Mouse (Mus musculus): Measurements from ENCODE around the gene Hbb-y. TPM values are rescaled to one million over a fixed set of nuclear protein-coding genes. Genes with fewer than 3 reads are reported as not detected.
"Not testable (repeated sequence)": the region's sequence is repeated elsewhere in the genome, so short reads cannot be mapped to it uniquely, and the experiment has no call there.

The Hbb-y gene
- polyA plus RNA-seq, 1 experiment from 2014 or later = 6,825 TPM

- Histone ChIP-seq H3K4me3 (no peak overlapping the region), H3K27ac (no peak overlapping the region), H3K9ac (no peak overlapping the region), H3K4me1 (no peaks in the 10 kb centered on the region), H3K4me2 (replicated peaks) (no peak overlapping the region), H3K36me3 (no peaks in the 10 kb centered on the region), H3K27me3 (no peaks in the 10 kb centered on the region), H3K9me3 (no peaks in the 10 kb centered on the region)
- WGBS = 80% methylated on average over 3 of the region's 3 CpGs
- ATAC-seq (ENCODE audit: low FRiP score, low read depth) = no peak
These were observed 42.3 kb downstream of the Hbb-y start for GRCm38 (mm10) chr7:103810746-103811145.

- WGBS = 90% methylated on average over 1 of the region's 1 CpGs
- ATAC-seq (ENCODE audit: low FRiP score, low read depth) = no peak
- H3K27me3 ChIP-seq = no peaks in the 10 kb centered on the region
- no peaks in the 10 kb centered on the region for H3K9me3 ChIP-seq
- H3K4me2 ChIP-seq (replicated peaks) = no peak overlapping the region
- no peaks in the 10 kb centered on the region for H3K4me1 ChIP-seq
- no peak overlapping the region for H3K4me3 ChIP-seq
- no peak overlapping the region for H3K9ac ChIP-seq
- no peaks in the 10 kb centered on the region for H3K36me3 ChIP-seq
- no peak overlapping the region for H3K27ac ChIP-seq
These were observed 42.7 kb downstream of the Hbb-y start for GRCm38 (mm10) chr7:103810296-103810695.

DNA sequence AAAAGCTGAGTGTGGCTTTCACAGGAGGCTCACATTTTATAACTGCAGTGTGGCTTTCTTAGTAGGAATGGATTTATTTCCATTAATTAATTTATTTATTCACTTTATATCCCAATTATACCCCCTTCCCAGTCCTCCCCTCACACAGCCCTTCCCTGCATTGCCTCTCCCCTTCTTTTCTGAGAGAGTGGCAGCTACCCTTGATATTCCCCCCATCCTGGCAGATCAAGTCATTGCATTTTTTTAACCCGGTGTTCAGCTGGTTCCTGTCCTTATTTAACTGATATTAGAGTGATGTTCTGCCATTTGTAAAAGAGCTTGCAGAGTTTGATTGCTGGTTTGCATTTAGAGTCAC, 43.2 kb downstream of the Hbb-y start:
- no peak overlapping the region for H3K9ac ChIP-seq
- no peaks in the 10 kb centered on the region for H3K36me3 ChIP-seq
- no peak overlapping the region for H3K27ac ChIP-seq
- H3K4me1 ChIP-seq = no peaks in the 10 kb centered on the region
- no peaks in the 10 kb centered on the region for H3K27me3 ChIP-seq
- 64% methylated on average over 1 of the region's 1 CpGs for WGBS
- H3K9me3 ChIP-seq = no peaks in the 10 kb centered on the region
- no peak overlapping the region for H3K4me3 ChIP-seq
- no peak for ATAC-seq (ENCODE audit: low FRiP score, low read depth)
- no peak overlapping the region for H3K4me2 ChIP-seq (replicated peaks)

DNA sequence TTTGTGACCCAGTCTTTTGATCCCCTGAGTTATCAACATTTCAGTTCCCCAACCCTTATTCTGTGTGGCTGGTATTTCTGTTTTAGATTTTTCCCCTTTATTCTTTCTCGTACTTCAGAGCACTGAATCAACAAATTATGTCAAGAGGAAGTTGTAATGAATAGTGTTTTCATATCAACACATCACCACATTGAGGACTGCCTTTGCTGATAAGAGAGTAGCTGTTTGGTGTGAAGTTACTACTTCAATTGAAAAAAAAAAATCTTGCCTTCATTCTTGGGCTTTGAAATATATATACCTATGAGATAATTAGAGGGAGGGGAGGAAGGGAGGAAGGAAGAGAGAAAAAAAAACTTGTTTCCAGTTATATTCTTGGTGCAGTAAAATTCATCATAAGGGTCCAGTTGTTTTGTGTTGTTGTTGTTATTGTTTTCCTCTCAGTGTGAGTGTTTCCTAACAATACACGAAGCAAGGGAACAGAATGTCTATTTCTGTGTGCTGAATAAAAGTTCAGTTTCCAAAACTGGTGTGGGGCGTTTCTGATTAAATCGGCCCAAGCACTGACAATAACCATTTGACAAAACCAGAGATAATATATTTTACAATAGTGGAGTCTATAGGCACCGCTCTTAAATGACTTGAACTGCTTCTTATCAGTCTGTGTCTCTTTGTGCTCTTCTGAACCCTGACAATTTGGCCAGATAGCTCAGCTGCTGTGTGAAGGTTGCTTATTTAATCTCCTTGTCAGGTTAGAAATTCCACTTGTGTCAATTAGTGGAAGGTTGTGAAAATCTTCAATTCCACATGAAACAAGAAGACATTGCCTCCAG, 43.8 kb downstream of the Hbb-y start:
- ATAC-seq (ENCODE audit: low FRiP score, low read depth) = no peak
- Histone ChIP-seq H3K9ac (no peak overlapping the region), H3K4me2 (replicated peaks) (no peak overlapping the region), H3K4me3 (no peak overlapping the region), H3K4me1 (no peaks in the 10 kb centered on the region), H3K36me3 (no peaks in the 10 kb centered on the region), H3K27me3 (no peaks in the 10 kb centered on the region), H3K9me3 (no peaks in the 10 kb centered on the region), H3K27ac (no peak overlapping the region)
- WGBS = 68% methylated on average over 5 of the region's 5 CpGs

- not testable (repeated sequence) for H3K36me3 ChIP-seq; H3K4me1 ChIP-seq; H3K9me3 ChIP-seq; H3K4me2 ChIP-seq (replicated peaks); ATAC-seq (ENCODE audit: low FRiP score, low read depth); H3K27me3 ChIP-seq; H3K9ac ChIP-seq; H3K27ac ChIP-seq; H3K4me3 ChIP-seq
- WGBS = 74% methylated on average over 2 of the region's 2 CpGs
These were observed 44.9 kb downstream of the Hbb-y start for GRCm38 (mm10) chr7:103808120-103808519.

DNA sequence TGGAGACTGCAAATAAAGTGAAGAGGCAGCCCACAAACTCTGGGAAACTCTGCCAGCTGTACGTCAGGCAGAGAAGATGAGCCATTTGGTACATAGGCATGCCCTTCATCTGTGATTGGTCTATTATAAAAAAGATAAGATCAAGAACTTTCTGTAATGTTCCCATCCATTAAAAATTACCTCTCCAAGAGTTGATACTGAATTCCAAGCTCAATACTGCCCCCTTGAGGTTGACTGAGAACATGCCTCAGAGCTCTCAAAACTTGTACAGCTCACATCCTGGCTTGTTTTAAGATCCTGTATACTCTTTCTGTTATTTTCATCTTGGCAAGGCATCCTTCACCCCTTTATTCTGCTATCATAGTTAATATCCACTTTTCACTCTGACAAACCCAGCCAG, 46.2 kb downstream of the Hbb-y start:
- ATAC-seq (ENCODE audit: low FRiP score, low read depth) = no peak
- Histone ChIP-seq H3K9ac (no peak overlapping the region), H3K4me3 (no peak overlapping the region), H3K9me3 (no peaks in the 10 kb centered on the region), H3K36me3 (no peaks in the 10 kb centered on the region), H3K27ac (no peak overlapping the region), H3K27me3 (no peaks in the 10 kb centered on the region), H3K4me2 (replicated peaks) (no peak overlapping the region), H3K4me1 (no peaks in the 10 kb centered on the region)
- WGBS = 81% methylated on average over 1 of the region's 1 CpGs

Other genes starting within 250 kb of the Hbb-y start
- not detected in 2 replicates for gene Olfr620, start 240.7 kb downstream of the Hbb-y start, polyA plus RNA-seq (2015; fragmentation: Nextera tagmentation; extraction: Ambion mirVana)
- not detected in 2 replicates for gene Olfr622, start 210.5 kb downstream of the Hbb-y start, polyA plus RNA-seq (2015; fragmentation: Nextera tagmentation; extraction: Ambion mirVana)
- gene Olfr623, start 189.5 kb downstream of the Hbb-y start, polyA plus RNA-seq (2015; fragmentation: Nextera tagmentation; extraction: Ambion mirVana) = not detected in 2 replicates
- gene Olfr624, start 182.0 kb downstream of the Hbb-y start, polyA plus RNA-seq (2015; fragmentation: Nextera tagmentation; extraction: Ambion mirVana) = 0.08 TPM in 1 of 2 replicates, not detected in the other
- gene Olfr625-ps1, start 170.5 kb downstream of the Hbb-y start, polyA plus RNA-seq (2015; fragmentation: Nextera tagmentation; extraction: Ambion mirVana) = not detected in 2 replicates
- gene Olfr243, start 138.5 kb downstream of the Hbb-y start, polyA plus RNA-seq (2015; fragmentation: Nextera tagmentation; extraction: Ambion mirVana) = not detected in 2 replicates
- gene Olfr628, start 122.8 kb downstream of the Hbb-y start, polyA plus RNA-seq (2015; fragmentation: Nextera tagmentation; extraction: Ambion mirVana) = not detected in 2 replicates
- not detected in 2 replicates for gene Olfr629, start 108.3 kb downstream of the Hbb-y start, polyA plus RNA-seq (2015; fragmentation: Nextera tagmentation; extraction: Ambion mirVana)
- not detected in 2 replicates for gene Olfr630, start 95.9 kb downstream of the Hbb-y start, polyA plus RNA-seq (2015; fragmentation: Nextera tagmentation; extraction: Ambion mirVana)
- not detected in 2 replicates for gene Olfr69, start 81.6 kb downstream of the Hbb-y start, polyA plus RNA-seq (2015; fragmentation: Nextera tagmentation; extraction: Ambion mirVana)
- gene Olfr68, start 73.5 kb downstream of the Hbb-y start, polyA plus RNA-seq (2015; fragmentation: Nextera tagmentation; extraction: Ambion mirVana) = not detected in 2 replicates
- gene Olfr67, start 61.4 kb downstream of the Hbb-y start, polyA plus RNA-seq (2015; fragmentation: Nextera tagmentation; extraction: Ambion mirVana) = not detected in 2 replicates
- gene Hbb-bt, start 39.2 kb downstream of the Hbb-y start, polyA plus RNA-seq (2015; fragmentation: Nextera tagmentation; extraction: Ambion mirVana) = 1,810 and 1,860 TPM in 2 replicates
- 3,715 and 3,820 TPM in 2 replicates for gene Hbb-bs, start 25.1 kb downstream of the Hbb-y start, polyA plus RNA-seq (2015; fragmentation: Nextera tagmentation; extraction: Ambion mirVana)
- not detected in 2 replicates for gene Hbb-bh2, start 12.7 kb downstream of the Hbb-y start, polyA plus RNA-seq (2015; fragmentation: Nextera tagmentation; extraction: Ambion mirVana)
- gene Hbb-bh1, start 10.1 kb downstream of the Hbb-y start, polyA plus RNA-seq (2015; fragmentation: Nextera tagmentation; extraction: Ambion mirVana) = 61.1 and 82.5 TPM in 2 replicates
- gene Olfr66, start 33.0 kb upstream of the Hbb-y start, polyA plus RNA-seq (2015; fragmentation: Nextera tagmentation; extraction: Ambion mirVana) = not detected in 2 replicates
- gene Olfr64, start 41.3 kb upstream of the Hbb-y start, polyA plus RNA-seq (2015; fragmentation: Nextera tagmentation; extraction: Ambion mirVana) = not detected in 2 replicates
- not detected in 2 replicates for gene Olfr65, start 50.3 kb upstream of the Hbb-y start, polyA plus RNA-seq (2015; fragmentation: Nextera tagmentation; extraction: Ambion mirVana)
- not detected in 2 replicates for gene Olfr631, start 75.6 kb upstream of the Hbb-y start, polyA plus RNA-seq (2015; fragmentation: Nextera tagmentation; extraction: Ambion mirVana)
- not detected in 2 replicates for gene Olfr632, start 81.1 kb upstream of the Hbb-y start, polyA plus RNA-seq (2015; fragmentation: Nextera tagmentation; extraction: Ambion mirVana)
- not detected in 2 replicates for gene Olfr633, start 91.2 kb upstream of the Hbb-y start, polyA plus RNA-seq (2015; fragmentation: Nextera tagmentation; extraction: Ambion mirVana)
- gene Olfr635, start 117.9 kb upstream of the Hbb-y start, polyA plus RNA-seq (2015; fragmentation: Nextera tagmentation; extraction: Ambion mirVana) = not detected in 2 replicates
- not detected in 2 replicates for gene Olfr638, start 145.5 kb upstream of the Hbb-y start, polyA plus RNA-seq (2015; fragmentation: Nextera tagmentation; extraction: Ambion mirVana)
- 0.04 TPM in 1 of 2 replicates, not detected in the other for gene Olfr639, start 164.1 kb upstream of the Hbb-y start, polyA plus RNA-seq (2015; fragmentation: Nextera tagmentation; extraction: Ambion mirVana)
- gene Olfr640, start 172.4 kb upstream of the Hbb-y start, polyA plus RNA-seq (2015; fragmentation: Nextera tagmentation; extraction: Ambion mirVana) = not detected in 2 replicates
- gene Olfr641, start 182.2 kb upstream of the Hbb-y start, polyA plus RNA-seq (2015; fragmentation: Nextera tagmentation; extraction: Ambion mirVana) = not detected in 2 replicates
- not detected in 2 replicates for gene Olfr642, start 199.4 kb upstream of the Hbb-y start, polyA plus RNA-seq (2015; fragmentation: Nextera tagmentation; extraction: Ambion mirVana)
- gene 4930516K23Rik, start 208.2 kb upstream of the Hbb-y start, polyA plus RNA-seq (2015; fragmentation: Nextera tagmentation; extraction: Ambion mirVana) = not detected in 2 replicates
- gene Olfr644, start 218.7 kb upstream of the Hbb-y start, polyA plus RNA-seq (2015; fragmentation: Nextera tagmentation; extraction: Ambion mirVana) = 0.05 TPM in 1 of 2 replicates, not detected in the other
- gene Olfr645, start 232.2 kb upstream of the Hbb-y start, polyA plus RNA-seq (2015; fragmentation: Nextera tagmentation; extraction: Ambion mirVana) = not detected in 2 replicates

All from limb, embryonic 13.5 days (tissue).